Mouse (Mus musculus) ovary, adult 18-20 months (tissue): ENCODE data around the gene Atp5d.
A peak's percentile ranks its signal among the peaks of the same experiment; 100 is the strongest.

ENCODE experiments used
- DNase-seq: peaks from one replicate; pipeline ENCODE4 v3.0.0; 2022; ENCODE audit warnings: low spot score, mixed read lengths

Atp5d gene

DNA sequence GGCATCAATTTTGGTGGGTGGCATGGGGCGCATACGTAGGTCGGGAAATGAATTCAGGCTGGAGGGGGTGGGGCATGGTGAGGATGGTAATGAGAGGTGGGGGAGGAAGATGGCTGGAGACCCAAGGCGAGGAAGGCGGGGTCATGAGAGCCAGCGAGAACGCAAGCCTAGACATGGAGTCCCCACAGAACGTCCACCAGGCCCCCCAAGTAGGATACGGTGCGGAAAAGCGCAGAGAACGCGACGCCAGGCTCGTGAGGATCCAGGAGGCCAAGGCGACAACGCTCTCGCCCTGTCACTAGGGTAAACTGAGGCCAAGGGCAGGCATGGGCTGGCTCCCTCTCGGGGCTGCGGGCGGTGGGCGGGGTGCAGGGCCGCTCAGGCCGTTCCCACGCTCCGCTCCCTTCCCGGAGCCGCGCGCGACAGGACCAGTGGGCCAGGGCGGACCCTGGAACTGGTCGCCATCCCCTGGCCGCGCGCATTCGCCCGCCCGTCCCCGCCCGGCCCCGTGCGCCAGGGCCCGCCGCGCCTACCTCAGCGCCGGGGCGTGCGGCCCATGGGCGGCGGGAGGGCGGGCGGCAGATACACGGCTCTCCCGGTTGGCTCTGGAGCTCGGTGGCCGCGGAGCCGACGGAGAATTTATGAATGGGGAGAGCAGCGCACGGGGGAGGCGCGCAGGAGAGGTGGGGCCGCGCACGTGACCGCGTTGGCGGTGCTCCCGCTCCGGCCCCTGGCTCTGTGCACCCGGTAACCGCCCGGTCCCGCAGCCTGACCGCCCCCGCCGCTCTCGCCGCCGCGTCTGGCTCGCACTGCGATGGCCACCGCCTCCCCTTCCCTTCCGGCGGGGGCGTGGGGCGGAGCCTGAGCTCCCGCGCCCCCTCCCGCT lies at the start of gene Atp5d:
Atp5d (plus strand) TSS at position 80 of the 886 bp plus-strand sequence.
- no peak for DNase-seq

DNA sequence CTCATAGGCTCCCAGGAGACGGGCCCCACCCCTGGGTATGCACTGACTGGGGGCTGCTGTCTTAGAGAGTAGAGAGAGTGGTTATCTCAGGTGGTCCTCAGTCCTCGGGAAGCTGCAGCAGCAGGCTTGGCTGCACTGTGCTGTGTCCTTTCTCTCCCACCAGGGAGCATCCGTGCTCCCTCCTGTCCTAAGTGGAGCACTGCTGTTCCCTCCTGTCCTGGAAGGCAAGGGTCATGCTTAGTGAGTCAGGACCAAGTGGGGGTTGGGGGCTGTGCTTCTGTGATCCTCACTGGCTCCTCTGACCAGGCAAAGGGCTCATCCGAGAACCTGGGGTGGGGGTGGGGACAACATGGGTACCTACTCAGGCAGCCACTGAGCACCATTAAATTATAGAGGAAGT lies 49.3 kb upstream of the Atp5d start:
- no peak for DNase-seq

DNA sequence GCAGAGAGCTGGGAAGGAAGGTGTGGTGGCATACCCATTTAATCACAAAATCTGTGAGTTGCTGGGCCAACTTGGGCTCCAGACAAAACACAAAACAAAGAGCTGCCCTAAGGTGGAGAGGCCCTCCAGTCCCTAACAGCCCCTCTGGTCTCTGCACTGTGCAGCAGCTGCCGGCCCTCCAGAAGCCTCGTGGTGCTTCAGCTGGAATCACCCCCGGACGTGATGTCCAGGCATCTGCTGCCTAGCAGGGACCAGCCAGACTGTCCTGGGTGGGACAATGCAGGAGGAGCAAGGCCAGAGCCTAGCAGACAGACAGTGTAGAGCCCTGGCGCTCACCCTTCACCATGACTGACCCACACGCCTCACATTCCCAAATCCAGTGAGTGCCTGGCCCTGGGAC lies 46.9 kb upstream of the Atp5d start:
- DNase-seq = no peak

DNA sequence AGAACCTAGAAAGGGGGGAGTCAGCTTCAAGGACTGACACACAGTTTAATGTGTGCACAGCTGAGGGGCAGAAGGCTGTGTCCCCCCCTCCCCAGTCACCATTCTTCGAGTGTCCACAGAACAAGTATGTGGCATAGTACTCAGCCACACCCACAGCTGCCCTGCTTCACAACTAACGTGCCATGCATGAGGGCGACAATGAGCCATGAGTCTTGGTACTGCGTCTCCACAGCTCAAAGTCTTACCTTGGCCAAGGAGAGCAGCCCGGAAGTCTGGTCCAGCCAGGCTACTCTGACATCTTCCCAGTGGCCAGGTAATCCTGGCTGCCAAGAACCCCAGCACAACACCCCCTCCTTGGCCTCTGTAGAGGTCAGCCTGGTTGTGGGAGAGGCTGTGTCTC lies 45.7 kb upstream of the Atp5d start:
- DNase-seq = no peak

DNA sequence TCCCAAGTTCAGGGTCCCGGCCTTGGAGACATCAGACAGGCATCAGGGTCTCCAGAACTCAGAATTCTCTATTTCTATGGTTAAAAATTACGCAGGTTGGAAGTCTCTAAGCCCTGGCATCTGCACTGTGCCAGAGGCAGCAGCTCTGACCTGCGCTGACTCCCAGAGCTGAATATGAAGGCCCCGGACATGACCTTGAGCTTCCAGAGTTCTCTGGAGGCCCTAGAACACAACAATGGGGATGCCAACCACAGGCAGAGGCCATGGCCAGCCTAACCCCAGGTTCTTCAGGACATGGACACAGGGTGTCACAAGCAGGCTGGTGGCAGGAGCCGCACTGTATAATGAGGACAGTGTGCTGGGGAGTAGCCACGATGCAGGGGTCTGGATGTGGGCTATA lies 44.3 kb upstream of the Atp5d start:
- DNase-seq = no peak

DNA sequence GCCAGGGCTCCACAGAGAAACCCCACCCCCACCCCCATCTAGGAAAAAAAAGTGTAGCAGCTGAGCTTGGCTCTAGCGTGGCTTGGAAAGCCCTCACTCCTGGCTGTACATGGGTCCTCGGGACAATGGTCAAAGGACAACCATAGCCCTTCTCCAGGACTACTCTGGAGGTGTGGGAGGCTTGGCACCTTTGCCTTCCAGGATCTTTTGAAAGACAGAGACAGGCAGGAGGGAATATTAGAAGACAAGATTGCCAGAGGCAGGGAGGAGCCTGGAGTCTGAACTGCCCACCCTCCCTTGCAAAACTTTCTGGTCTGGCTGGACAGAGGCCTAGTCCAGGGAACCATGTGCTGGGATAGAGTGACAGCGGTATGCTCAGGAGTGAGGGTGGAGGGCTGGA lies 43.7 kb upstream of the Atp5d start:
- no peak for DNase-seq

DNA sequence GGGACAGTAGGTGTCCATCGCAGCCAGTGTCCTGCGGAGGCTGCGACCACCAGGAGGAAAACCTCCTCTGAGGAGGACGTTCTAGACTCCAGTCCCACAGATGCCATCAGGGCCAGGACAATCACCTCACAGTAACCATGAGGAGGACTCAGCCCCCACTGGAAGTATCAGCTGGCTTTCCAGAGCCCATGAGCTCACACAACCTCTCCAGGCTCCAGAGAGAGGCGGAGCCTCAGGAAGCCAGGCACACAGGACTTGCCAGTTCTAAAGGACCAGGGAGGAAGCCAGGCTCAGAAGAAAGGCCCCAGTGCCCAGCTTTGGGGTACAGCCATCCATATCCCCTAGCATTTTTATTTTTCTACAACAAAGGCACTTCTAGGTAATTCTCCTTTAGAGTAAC lies 42.9 kb upstream of the Atp5d start:
- DNase-seq = no peak

DNA sequence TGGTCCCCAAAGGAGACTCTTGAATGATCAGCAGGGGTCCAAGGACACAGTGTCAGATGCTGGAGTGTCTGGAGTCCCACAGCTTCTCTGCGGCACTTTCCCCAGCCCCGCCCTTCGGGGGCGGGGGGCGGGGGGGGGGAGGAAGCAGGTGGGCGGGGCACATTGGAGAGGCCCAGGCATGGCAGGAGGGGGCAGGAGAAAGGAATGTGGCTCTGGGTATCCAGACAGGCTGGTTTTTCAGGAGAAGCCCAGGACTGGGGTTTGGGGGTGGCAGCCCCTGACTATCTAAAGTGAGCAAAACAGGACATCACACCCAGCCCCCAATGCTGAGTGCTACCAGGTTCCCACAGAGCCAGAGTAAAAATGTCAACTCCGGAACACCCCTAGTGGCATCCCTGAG lies 41.2 kb upstream of the Atp5d start:
- DNase-seq = no peak

DNA sequence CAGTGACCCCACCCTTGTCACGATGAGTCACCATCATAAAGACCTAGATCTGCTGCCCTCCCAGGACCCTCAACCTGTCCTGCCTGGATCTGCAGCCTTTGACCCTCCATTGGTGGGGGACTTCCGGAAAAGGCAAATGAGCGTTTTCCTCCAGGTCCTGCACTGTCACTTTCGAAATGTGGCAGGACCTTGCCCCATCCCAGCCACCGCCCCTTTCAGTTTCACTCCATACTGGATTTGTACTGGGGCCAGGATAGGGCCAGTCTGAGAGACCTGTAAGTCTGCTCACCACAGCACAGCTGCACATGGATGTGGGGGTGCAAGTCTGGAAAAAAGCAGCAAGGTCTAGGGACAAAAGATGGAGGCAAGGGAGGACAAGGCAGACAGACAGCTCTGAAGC lies 39.8 kb upstream of the Atp5d start:
- no peak for DNase-seq

DNA sequence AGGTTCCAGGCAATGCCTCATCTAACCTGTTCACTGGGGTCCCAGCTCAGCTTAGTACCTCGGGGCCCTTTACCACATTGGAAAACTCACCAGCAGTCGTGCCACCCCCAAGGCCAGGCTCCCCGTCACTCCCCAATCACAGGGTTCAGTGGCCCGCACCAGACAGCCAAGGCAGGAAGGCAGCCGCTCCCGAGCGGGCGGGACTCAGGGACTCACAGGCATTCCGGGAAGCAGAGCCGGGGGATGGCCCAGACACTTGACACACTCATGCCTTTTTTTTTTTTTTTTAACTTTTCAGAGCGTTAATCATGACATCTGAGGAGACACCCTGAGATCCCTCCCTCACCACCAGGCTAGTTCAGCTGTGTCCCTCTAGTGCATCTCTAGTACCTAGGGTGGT lies 37.5 kb upstream of the Atp5d start:
- DNase-seq = no peak

DNA sequence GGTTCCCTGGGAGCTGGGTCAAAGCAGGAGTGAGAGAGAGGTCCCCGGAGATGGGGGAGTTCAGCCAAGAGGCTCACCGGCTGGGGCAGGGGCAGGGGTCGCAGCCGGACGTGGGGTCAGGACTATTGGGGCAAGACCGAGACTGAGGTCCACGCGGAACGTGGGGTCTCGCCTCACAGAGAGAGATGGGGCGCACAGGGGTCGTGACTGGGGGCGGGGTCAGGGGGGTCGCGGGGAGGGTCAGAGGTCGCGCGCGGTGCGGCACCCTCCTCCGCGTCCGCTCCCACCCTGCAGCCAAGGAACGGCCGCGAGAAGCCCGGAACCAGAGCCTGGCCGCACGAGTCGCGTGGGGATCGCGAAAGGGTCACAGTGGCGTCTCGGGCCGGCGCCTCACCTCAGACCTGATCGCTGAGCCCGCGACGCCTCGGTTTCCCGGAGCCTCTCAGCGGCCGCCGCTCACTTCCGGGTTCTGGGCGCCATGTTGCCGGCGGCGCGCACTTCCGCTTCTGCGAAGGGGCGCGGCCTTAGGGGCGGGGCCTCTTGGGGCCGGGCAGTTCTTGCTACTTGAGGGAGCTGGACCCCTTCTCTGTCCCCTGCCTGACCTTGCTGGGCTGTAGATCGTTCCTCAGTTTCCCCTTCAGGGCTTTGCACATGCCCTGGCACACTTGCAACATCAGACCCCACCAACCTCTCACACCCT lies 36.1 kb upstream of the Atp5d start:
- DNase-seq = peak; percentile 76

DNA sequence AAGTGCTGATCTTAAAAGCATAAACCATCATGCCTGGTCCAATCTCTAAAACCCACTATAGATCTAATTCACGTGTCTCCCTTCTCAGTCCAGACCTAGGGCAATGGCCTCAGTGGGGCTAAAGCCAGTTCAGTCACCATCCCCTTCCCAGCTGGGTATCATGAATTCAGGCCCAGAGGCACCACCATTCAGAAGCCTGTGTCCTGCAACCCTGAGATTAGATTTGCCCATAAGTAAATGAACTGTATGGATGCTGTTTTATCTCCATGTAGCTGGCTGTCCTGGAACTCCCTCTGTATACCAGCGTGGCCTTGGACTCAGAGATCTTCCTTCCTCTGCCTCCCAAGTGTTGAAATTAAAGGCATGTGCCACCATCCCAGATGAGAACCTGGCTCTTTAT lies 35.4 kb upstream of the Atp5d start:
- DNase-seq = no peak

DNA sequence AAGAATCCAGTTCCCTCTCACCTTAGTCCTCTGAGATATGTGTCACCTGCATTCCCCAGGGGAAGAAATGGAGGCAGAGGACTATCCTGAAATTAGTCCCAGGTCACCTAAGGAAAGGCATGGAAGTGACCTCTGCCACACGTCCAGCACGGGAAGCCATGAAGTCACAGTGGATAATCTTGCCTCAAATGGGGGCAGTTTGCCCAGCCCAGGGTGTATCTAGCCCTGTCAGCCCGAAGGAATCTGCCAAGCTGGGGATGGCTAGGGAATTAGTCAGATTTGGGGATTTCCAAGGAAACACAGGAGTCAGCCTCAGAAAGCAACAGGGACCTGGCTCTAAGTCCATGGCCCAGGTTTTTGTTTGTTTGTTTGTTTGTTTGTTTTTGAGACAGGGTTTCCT lies 34.3 kb upstream of the Atp5d start:
- no peak for DNase-seq

DNA sequence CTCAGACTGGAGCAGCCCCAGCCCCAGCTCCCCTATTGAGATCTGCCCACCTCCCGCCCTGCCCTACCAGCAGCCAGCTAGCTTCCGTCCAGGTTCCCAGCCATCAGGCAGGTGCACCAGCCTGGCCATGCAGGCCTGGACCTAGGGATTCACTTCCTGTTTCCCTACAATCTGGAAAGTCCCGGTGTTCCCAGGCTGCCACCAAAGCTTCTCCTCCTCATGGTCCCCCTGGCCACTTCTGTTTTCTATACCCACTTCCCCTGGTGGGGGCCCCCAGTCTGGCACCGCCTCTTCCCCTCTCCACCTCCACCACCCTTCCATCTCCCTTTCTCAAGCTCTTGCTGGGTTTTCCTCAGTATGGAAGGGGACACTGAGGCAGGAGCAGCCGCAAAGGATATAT lies 33.0 kb upstream of the Atp5d start, which contains the start of gene Sbno2:
Sbno2 (minus strand) TSS at position 112 of the 400 bp plus-strand sequence.
- no peak for DNase-seq

DNA sequence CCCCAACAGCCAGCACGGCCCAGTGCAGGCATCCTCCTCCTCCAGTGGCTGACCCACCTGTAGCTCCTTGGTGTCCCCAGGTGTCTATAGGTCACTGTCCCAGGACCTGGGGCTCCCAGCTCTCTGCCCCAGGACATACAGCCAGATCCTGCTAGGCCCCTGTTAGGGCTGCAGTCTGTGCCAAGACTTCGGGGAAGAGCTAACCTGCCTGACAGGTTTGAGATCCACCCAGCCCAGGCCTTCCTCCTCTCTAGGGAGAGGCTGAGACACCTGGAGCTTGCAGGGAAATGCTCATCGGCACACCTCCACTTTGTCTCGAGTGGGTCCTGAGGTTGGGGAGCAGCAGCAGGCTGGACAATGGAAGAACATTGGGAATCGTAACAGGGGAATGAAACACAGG lies 32.5 kb upstream of the Atp5d start:
- DNase-seq = no peak

DNA sequence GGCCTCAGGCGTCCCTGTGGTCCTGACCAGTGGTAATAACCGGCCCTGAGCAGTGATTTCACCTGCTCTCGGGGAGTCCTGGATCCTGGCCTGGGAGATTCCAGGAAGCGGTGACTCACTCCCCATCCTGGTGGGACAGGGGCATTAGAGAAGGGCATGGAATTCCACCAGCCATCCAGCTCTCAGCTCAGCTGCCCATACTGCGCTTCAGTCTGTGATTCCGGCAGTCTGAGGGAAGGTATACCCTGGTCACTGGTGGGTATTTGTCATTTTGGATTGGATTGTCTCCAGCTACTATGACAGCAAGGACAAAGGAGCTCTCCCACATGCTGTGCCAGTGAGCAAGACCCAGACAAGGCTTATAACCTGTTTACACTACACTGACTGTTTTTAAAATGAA lies 30.8 kb upstream of the Atp5d start:
- no peak for DNase-seq

DNA sequence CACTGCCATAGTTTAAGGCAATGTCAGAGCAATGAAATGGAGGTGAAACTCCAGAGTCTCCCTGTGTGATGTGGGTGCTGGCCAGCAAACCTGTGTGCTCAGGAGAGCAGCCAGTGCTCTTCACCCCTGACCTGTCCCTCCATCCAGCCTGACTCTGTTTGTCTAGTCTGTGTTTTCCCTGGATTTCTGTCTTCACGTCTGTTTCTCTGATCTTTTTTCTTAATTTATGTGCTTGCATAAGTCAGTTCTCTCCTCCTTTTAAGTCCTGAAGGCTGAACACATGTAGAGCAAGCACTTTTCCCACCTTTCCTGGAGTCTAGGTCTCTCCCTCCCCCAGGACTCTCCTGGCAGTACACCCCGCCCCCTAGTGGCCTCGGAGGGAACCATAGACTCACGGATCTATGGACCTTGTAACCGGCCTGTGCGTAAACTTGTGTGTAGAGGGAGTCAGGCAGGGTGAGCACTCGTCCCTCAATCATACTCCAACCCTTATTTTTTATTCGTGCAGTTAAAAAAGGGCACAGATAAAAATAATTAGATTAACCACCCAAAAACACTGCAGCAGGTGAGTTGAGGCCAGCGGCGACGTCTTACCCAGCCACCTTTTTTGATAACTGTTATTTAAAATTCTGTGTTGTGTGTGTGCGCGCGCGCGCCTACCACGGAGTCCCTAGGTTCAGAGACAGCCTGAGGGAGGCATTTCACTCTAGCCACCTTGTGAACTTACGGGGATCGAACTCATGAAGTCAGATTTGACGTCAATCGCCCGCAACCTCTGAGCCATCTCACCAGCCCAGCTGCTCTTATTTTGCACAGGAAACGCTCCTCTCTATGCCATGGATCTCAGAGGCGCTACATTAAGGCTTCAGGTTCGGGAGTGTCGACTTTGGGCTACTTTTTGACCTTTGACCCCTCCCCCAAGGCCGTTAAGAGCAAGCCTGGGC lies 23.8 kb upstream of the Atp5d start:
- peak; percentile 82 for DNase-seq

DNA sequence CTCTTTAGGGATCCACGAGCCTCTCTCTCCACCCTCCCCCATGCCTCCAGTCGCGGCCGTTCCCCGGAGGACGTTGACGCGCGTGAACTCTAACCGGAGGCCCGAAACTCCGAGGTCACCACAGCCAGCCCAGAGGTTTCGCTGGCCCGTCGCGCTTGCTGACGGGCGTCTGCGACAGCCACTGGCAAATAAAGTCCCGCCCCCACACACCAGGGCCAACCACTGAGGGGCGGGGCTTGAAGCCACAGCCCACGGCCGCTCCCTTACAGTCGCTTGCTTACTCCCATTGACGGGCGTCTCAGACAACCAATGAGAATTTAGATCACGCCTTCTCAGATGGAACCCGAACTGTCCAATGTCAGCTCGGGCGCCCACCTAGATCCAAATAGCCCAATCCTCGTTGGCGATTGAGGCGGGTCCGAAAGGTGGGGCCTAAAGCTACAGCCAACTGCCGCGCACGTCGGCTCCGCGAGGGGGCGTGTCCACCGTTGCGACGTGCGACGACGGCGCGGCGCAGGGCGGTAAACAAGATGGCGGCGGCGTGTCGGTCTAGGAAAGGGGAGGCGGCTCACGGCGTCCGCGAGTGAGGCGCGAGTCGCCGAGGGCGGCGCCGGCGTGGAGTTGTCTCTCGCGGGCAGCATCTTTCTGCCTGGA lies 23.0 kb upstream of the Atp5d start, which contains the start of gene Stk11:
Stk11 (plus strand) TSS at position 514 of the 654 bp plus-strand sequence.
- peak; percentile 100 for DNase-seq

DNA sequence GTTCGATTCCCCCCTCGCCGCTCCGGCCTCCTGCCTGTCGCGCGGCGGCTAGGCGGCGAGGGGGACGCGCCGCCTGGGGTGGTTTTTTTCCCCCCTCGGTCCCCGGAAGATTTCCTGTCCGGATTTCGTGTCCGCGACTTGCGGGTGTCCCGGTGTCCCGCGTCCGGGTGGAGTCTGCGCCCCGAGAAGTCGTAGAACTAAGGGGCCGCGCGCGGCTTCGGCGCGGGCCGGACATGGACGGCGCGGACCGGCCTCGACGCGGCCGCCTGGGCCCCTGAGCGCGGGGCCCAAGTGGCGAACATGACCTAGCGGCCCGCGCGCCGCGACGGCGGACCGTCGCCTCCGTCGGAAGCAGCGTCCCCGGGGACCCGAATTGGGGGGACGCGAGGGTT lies 22.5 kb upstream of the Atp5d start:
- DNase-seq = no peak

DNA sequence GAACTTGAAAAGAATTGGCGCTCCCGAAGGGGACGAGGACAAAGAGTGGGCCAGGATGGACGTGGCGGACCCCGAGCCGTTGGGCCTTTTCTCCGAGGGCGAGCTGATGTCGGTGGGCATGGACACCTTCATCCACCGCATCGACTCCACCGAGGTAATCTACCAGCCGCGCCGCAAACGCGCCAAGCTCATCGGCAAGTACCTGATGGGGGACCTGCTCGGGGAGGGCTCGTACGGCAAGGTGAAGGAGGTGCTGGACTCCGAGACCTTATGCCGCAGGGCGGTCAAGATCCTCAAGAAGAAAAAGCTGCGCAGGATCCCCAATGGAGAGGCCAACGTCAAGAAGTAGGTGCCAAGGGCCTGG lies 21.9 kb upstream of the Atp5d start:
- no peak for DNase-seq

DNA sequence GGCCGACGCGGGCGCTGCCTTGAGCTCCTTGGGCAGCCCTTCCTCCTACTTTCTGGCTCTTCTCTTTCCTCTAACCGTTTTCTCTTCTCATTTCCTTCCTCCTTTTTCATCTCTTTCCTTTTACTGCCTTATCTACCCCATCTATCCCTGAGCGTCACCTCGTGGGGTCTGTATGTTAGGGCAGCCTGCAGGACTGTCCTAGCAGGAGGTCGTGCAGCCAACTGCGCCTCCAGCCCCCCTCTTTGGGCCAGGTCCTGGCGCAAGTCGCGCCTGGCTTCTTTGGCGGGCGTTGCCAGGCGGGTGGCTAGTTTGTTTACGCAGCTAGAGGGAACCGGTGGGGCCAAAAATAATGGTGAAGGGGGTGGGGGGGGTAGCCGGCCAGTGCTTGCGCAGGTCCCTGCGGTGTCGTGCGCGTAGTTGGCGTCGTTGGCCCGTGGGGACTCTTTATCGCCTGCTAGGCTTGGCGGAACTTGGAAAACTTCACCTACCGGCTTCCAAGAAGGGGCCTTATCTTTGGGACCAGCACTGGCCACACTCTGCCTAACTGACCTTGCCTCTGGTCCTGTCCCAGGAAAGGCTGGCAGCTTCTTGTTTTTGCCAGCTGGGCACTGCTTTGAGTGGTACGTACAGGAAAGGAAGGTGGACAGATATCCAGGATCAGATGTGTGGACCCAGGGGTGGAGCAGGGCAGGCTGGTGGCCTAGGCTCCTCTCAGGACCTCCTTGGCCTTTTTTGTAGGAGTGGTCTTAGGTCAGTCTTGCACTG lies 21.3 kb upstream of the Atp5d start:
- no peak for DNase-seq
